Mouse (Mus musculus) olfactory bulb, adult 2 months (tissue): ENCODE data around the gene Rbm26. TPM values are rescaled to one million over a fixed set of nuclear protein-coding genes. Genes with fewer than 3 reads are reported as not detected.

Source experiments
- H3K27ac ChIP-seq: fragments of 200-500 bp; 2 replicates; pipeline ENCODE4 v1.5.1; 2012; ENCODE audit warnings: low read depth, low read length; ENCODE audit not compliant: insufficient read depth
- H3K4me1 ChIP-seq: fragments of 200-500 bp; 2 replicates; pipeline ENCODE4 v1.6.1; 2012; ENCODE audit warnings: low read length; ENCODE audit not compliant: control insufficient read depth, insufficient read depth
- H3K4me3 ChIP-seq: fragments of 200-500 bp; 2 replicates; pipeline ENCODE4 v1.5.1; 2012; ENCODE audit warnings: mild to moderate bottlenecking, low read depth, low read length, moderate library complexity; ENCODE audit not compliant: insufficient read depth
- CTCF ChIP-seq: fragments of 200-500 bp; IDR thresholded peaks from 2 replicates; pipeline ENCODE4 v1.5.1; 2012; ENCODE audit warnings: low read depth, mild to moderate bottlenecking, low read length, moderate library complexity; ENCODE audit not compliant: insufficient read depth
- POLR2A ChIP-seq: fragments of 200-500 bp; IDR thresholded peaks from 2 replicates; pipeline ENCODE4 v1.6.1; 2012; ENCODE audit warnings: mild to moderate bottlenecking, low read depth, low read length, moderate library complexity; ENCODE audit not compliant: insufficient read depth
- WGBS: fragments of 180-500 bp; shearing (Covaris S2); methylation state at CpG from one replicate; pipeline ENCODE4 v1.1.7; 2018; 5-methylcytosine and 5-hydroxymethylcytosine counted together
- polyA plus RNA-seq: library from polyadenylated mRNA; stranded (reverse); fragments of >200 nt; gene quantifications from 2 replicates; pipeline ENCODE4 v1.2.4, GENCODE M21; 2012; ENCODE audit warnings: low replicate concordance; ENCODE audit not compliant: missing spikeins, insufficient read depth, insufficient read length

Gene Rbm26
- polyA plus RNA-seq, 1 experiment, result 195 TPM

- 96% methylated on average over 2 of the region's 2 CpGs for WGBS
- no peaks in the 10 kb centered on the region for H3K4me1 ChIP-seq
- no peak for TF ChIP-seq CTCF
- H3K27ac ChIP-seq, result no peak overlapping the region
- no peak overlapping the region for H3K4me3 ChIP-seq
These were observed 70.9 kb downstream of the Rbm26 start for GRCm38 (mm10) chr14:105106252-105106651.

- Histone ChIP-seq H3K27ac (no peak overlapping the region), H3K4me1 (no peaks in the 10 kb centered on the region), H3K4me3 (no peak overlapping the region)
- no peak for TF ChIP-seq POLR2A
- TF ChIP-seq CTCF, result no peak
- WGBS, result 78% methylated on average over 7 of the region's 7 CpGs
These were observed 78.3 kb downstream of the Rbm26 start for GRCm38 (mm10) chr14:105098861-105099260.

GRCm38 (mm10) chr14:105096221-105096620 is 80.9 kb downstream of the Rbm26 start:
- Histone ChIP-seq H3K4me3 (no peak overlapping the region), H3K27ac (no peak overlapping the region), H3K4me1 (no peaks in the 10 kb centered on the region)
- no peak for TF ChIP-seq CTCF
- TF ChIP-seq POLR2A, result no peak
- 59% methylated on average over 3 of the region's 3 CpGs for WGBS

GRCm38 (mm10) chr14:105087001-105087400 is 90.1 kb downstream of the Rbm26 start:
- Histone ChIP-seq H3K4me3 (no peak overlapping the region), H3K27ac (no peak overlapping the region), H3K4me1 (no peaks in the 10 kb centered on the region)
- WGBS, result 69% methylated on average over 4 of the region's 4 CpGs
- TF ChIP-seq POLR2A (no peak), CTCF (no peak)

- Histone ChIP-seq H3K4me3 (no peak overlapping the region), H3K27ac (no peak overlapping the region), H3K4me1 (no peaks in the 10 kb centered on the region)
- TF ChIP-seq CTCF (no peak), POLR2A (no peak)
- 81% methylated on average over 7 of the region's 7 CpGs for WGBS
These were observed 91.7 kb downstream of the Rbm26 start for GRCm38 (mm10) chr14:105085332-105085993.

- no peak for TF ChIP-seq POLR2A
- TF ChIP-seq CTCF, result no peak
- Histone ChIP-seq H3K4me3 (no peak overlapping the region), H3K27ac (no peak overlapping the region), H3K4me1 (no peaks in the 10 kb centered on the region)
- WGBS, result 43% methylated on average over 8 of the region's 8 CpGs
These were observed 92.3 kb downstream of the Rbm26 start for GRCm38 (mm10) chr14:105084757-105085330.

- Histone ChIP-seq H3K4me1 (no peaks in the 10 kb centered on the region), H3K27ac (no peak overlapping the region), H3K4me3 (no peak overlapping the region)
- TF ChIP-seq CTCF (no peak), POLR2A (no peak)
- WGBS, result 68% methylated on average over 11 of the region's 11 CpGs
These were observed 93.0 kb downstream of the Rbm26 start for GRCm38 (mm10) chr14:105084106-105084505.

GRCm38 (mm10) chr14:105074776-105075175 is 102.4 kb downstream of the Rbm26 start:
- H3K27ac ChIP-seq, result no peak overlapping the region
- H3K4me1 ChIP-seq, result no peaks in the 10 kb centered on the region
- TF ChIP-seq POLR2A (no peak), CTCF (no peak)
- no peak overlapping the region for H3K4me3 ChIP-seq
- WGBS, result 89% methylated on average over 2 of the region's 2 CpGs

- Histone ChIP-seq H3K4me1 (no peaks in the 10 kb centered on the region), H3K4me3 (no peak overlapping the region), H3K27ac (no peak overlapping the region)
- no peak for TF ChIP-seq POLR2A
- TF ChIP-seq CTCF, result no peak
- 97% methylated on average over 7 of the region's 7 CpGs for WGBS
These were observed 102.8 kb downstream of the Rbm26 start for GRCm38 (mm10) chr14:105074376-105074775.
